Mouse (Mus musculus) limb, embryonic 10.5 days (tissue): ENCODE data around the gene Wdr24. TPM values are rescaled to one million over a fixed set of nuclear protein-coding genes. Genes with fewer than 3 reads are reported as not detected.

Experiments
- DNase-seq: peaks from one replicate; pipeline ENCODE4 v3.0.0-alpha.2; 2017; ENCODE audit warnings: low spot score
- H3K27ac ChIP-seq: fragments of 300-500 bp; sonication (generic); 2 replicates; pipeline ENCODE4 v1.5.1; 2016; ENCODE audit warnings: mild to moderate bottlenecking
- H3K27me3 ChIP-seq: fragments of 300-500 bp; sonication (generic); 2 replicates; pipeline ENCODE4 v1.6.1; 2016; ENCODE audit warnings: low read depth, mild to moderate bottlenecking; ENCODE audit not compliant: poor library complexity, severe bottlenecking
- H3K36me3 ChIP-seq: fragments of 300-500 bp; sonication (generic); 2 replicates; pipeline ENCODE4 v1.6.1; 2016; ENCODE audit warnings: mild to moderate bottlenecking, moderate library complexity
- H3K4me1 ChIP-seq: fragments of 300-500 bp; sonication (generic); 2 replicates; pipeline ENCODE4 v1.6.1; 2016
- H3K4me3 ChIP-seq: fragments of 300-500 bp; sonication (generic); 2 replicates; pipeline ENCODE4 v1.5.1; 2016; ENCODE audit warnings: mild to moderate bottlenecking, moderate library complexity
- H3K9me3 ChIP-seq: fragments of 300-500 bp; sonication (generic); replicated peaks from 2 replicates; pipeline ENCODE4 v1.6.1; 2016; ENCODE audit warnings: mild to moderate bottlenecking
- WGBS: fragments of 180-500 bp; shearing (Covaris S2); methylation state at CpG from one replicate; pipeline ENCODE4 v1.1.7; 2016; 5-methylcytosine and 5-hydroxymethylcytosine counted together
- polyA plus RNA-seq: library from polyadenylated mRNA; unstranded; fragments of >200 nt; fragmentation: Nextera tagmentation; extraction: Ambion mirVana; gene quantifications from 2 replicates; pipeline ENCODE4 v1.2.1, GENCODE M21; 2016

The Wdr24 gene
- polyA plus RNA-seq, 1 experiment from 2014 or later, result 32.0 TPM

GRCm38 (mm10) chr17:25829558-25830017, 6.2 kb downstream of the Wdr24 start:
- Histone ChIP-seq H3K4me3 (peak overlapping the region; percentile 77), H3K4me1 (peaks cover 88% of the 10 kb centered on the region), H3K27me3 (no peaks in the 10 kb centered on the region), H3K9me3 (no peaks in the 10 kb centered on the region), H3K27ac (peak overlapping the region; percentile 93), H3K36me3 (peaks cover 63% of the 10 kb centered on the region)
- 43% methylated on average over 8 of the region's 8 CpGs for WGBS
- no peak for DNase-seq

- no peak overlapping the region for H3K27ac ChIP-seq
- no peak for DNase-seq
- peaks cover 69% of the 10 kb centered on the region for H3K36me3 ChIP-seq
- H3K4me3 ChIP-seq, result peak overlapping the region; percentile 77
- peaks cover 88% of the 10 kb centered on the region for H3K4me1 ChIP-seq
- 90% methylated on average over 4 of the region's 4 CpGs for WGBS
- H3K27me3 ChIP-seq, result no peaks in the 10 kb centered on the region
- no peaks in the 10 kb centered on the region for H3K9me3 ChIP-seq
These were observed 6.8 kb downstream of the Wdr24 start for GRCm38 (mm10) chr17:25830200-25830753.

- Histone ChIP-seq H3K36me3 (peaks cover 69% of the 10 kb centered on the region), H3K4me1 (peaks cover 88% of the 10 kb centered on the region), H3K27ac (no peak overlapping the region), H3K9me3 (no peaks in the 10 kb centered on the region), H3K27me3 (no peaks in the 10 kb centered on the region), H3K4me3 (peak overlapping the region; percentile 77)
- WGBS, result 87% methylated on average over 14 of the region's 14 CpGs
- DNase-seq, result no peak
These were observed 7.5 kb downstream of the Wdr24 start for GRCm38 (mm10) chr17:25830806-25831431.

GRCm38 (mm10) chr17:25831451-25832281, 8.2 kb downstream of the Wdr24 start:
- peak overlapping the region; percentile 95 for H3K27ac ChIP-seq
- H3K27me3 ChIP-seq, result no peaks in the 10 kb centered on the region
- 66% methylated on average over 21 of the region's 21 CpGs for WGBS
- H3K4me1 ChIP-seq, result peaks cover 89% of the 10 kb centered on the region
- DNase-seq, result no peak
- H3K9me3 ChIP-seq, result no peaks in the 10 kb centered on the region
- H3K4me3 ChIP-seq, result peak overlapping the region; percentile 77
- peaks cover 68% of the 10 kb centered on the region for H3K36me3 ChIP-seq

GRCm38 (mm10) chr17:25832436-25833290, 9.2 kb downstream of the Wdr24 start:
- H3K36me3 ChIP-seq, result peaks cover 61% of the 10 kb centered on the region
- peak overlapping the region; percentile 95 for H3K27ac ChIP-seq
- peaks cover 91% of the 10 kb centered on the region for H3K4me1 ChIP-seq
- H3K4me3 ChIP-seq, result peak overlapping the region; percentile 77
- H3K9me3 ChIP-seq, result no peaks in the 10 kb centered on the region
- DNase-seq, result peak; percentile 97
- under 1% methylated on average over 77 of the region's 77 CpGs for WGBS
- no peaks in the 10 kb centered on the region for H3K27me3 ChIP-seq

GRCm38 (mm10) chr17:25833291-25833663, 9.8 kb downstream of the Wdr24 start, which contains the start of gene Stub1:
Gene Stub1 (minus strand): TSS chr17:25833404.
- peak within 1 kb of the TSS; percentile 77 for H3K4me3 ChIP-seq
- DNase-seq, result no peak
- peaks cover 90% of the 10 kb centered on the region for H3K4me1 ChIP-seq
- peak within 1 kb of the TSS; percentile 95 for H3K27ac ChIP-seq
- peaks cover 61% of the 10 kb centered on the region for H3K36me3 ChIP-seq
- no peaks in the 10 kb centered on the region for H3K9me3 ChIP-seq
- under 1% methylated on average over 24 of the region's 24 CpGs for WGBS
- no peaks in the 10 kb centered on the region for H3K27me3 ChIP-seq

- Histone ChIP-seq H3K9me3 (no peaks in the 10 kb centered on the region), H3K27me3 (no peaks in the 10 kb centered on the region), H3K27ac (peak overlapping the region; percentile 95), H3K4me1 (peaks cover 88% of the 10 kb centered on the region), H3K4me3 (peak overlapping the region; percentile 77), H3K36me3 (peaks cover 69% of the 10 kb centered on the region)
- 55% methylated on average over 6 of the region's 6 CpGs for WGBS
- no peak for DNase-seq
These were observed 10.7 kb downstream of the Wdr24 start for GRCm38 (mm10) chr17:25833961-25834594.

GRCm38 (mm10) chr17:25834595-25835222, 11.3 kb downstream of the Wdr24 start:
- Histone ChIP-seq H3K27me3 (no peaks in the 10 kb centered on the region), H3K36me3 (peaks cover 71% of the 10 kb centered on the region), H3K4me1 (peaks cover 87% of the 10 kb centered on the region), H3K4me3 (peak overlapping the region; percentile 77), H3K9me3 (no peaks in the 10 kb centered on the region), H3K27ac (peak overlapping the region; percentile 95; the same call in 1 of the 2 replicates)
- no peak for DNase-seq
- 91% methylated on average over 12 of the region's 12 CpGs for WGBS

GRCm38 (mm10) chr17:25835301-25835700, 11.9 kb downstream of the Wdr24 start:
- no peaks in the 10 kb centered on the region for H3K27me3 ChIP-seq
- H3K9me3 ChIP-seq, result no peaks in the 10 kb centered on the region
- H3K4me3 ChIP-seq, result peak overlapping the region; percentile 77
- peaks cover 82% of the 10 kb centered on the region for H3K4me1 ChIP-seq
- no peak for DNase-seq
- no peak overlapping the region for H3K27ac ChIP-seq
- peaks cover 71% of the 10 kb centered on the region for H3K36me3 ChIP-seq
- 94% methylated on average over 7 of the region's 7 CpGs for WGBS

- DNase-seq, result no peak
- peak overlapping the region; percentile 77 for H3K4me3 ChIP-seq
- peaks cover 77% of the 10 kb centered on the region for H3K4me1 ChIP-seq
- H3K27me3 ChIP-seq, result no peaks in the 10 kb centered on the region
- no peaks in the 10 kb centered on the region for H3K9me3 ChIP-seq
- 92% methylated on average over 16 of the region's 16 CpGs for WGBS
- H3K36me3 ChIP-seq, result peaks cover 71% of the 10 kb centered on the region
- H3K27ac ChIP-seq, result peak overlapping the region; percentile 79; the same call in 1 of the 2 replicates
These were observed 12.4 kb downstream of the Wdr24 start for GRCm38 (mm10) chr17:25835816-25836215.

- Histone ChIP-seq H3K9me3 (no peaks in the 10 kb centered on the region), H3K27me3 (no peaks in the 10 kb centered on the region), H3K4me3 (peak overlapping the region; percentile 77), H3K36me3 (peaks cover 71% of the 10 kb centered on the region), H3K27ac (peak overlapping the region; percentile 79), H3K4me1 (peaks cover 70% of the 10 kb centered on the region)
- DNase-seq, result no peak
- WGBS, result 25% methylated on average over 23 of the region's 23 CpGs
These were observed 13.1 kb downstream of the Wdr24 start for GRCm38 (mm10) chr17:25836397-25837075.
